ENCODE assay signal across 11 mouse cellular contexts in the genomic region with DNA sequence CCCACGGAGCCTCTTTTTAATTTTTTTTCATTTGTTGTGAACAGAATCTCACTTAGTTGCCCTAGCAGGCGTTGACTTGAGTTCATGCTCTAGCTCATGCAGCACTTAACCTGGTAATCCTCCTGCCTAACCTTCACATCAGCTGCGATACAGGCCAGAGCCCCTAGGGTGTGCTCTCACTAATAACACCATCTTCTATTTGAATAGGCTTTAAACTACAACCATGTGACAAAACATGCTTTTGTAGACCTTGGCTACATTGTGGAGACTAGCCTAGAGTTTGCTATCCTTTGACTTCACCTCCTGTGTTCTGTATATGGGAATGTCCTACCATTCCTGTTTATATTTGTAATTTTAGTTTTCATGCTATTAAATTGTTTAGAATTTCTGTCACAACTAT. TPM values are rescaled to one million over a fixed set of nuclear protein-coding genes. Genes with fewer than 3 reads are reported as not detected.
DNase-seq lines count a peak whose midpoint lies in the region; ATAC-seq and TF ChIP-seq lines count a peak whose summit lies in the region.
"Had no signal": no experiment of that assay in that cellular context is flagged by ENCODE, and none has a peak within 500 bp of the region (broad histone marks: within the 10 kb centered on the region; RNA-seq: fewer than 3 reads in every experiment).

No protein-coding gene starts in this region.

- no peak for TF ChIP-seq EP300 in liver, postnatal 0 days (IDR thresholded peaks at IDR 0.05; ENCODE audit: low read depth)

- peaks cover 18% of the 10 kb centered on the region; the same call in 1 of the 2 replicates for H3K36me3 ChIP-seq in liver, postnatal 0 days (replicated peaks; ENCODE audit: insufficient read depth, low read length)
- H3K36me3 ChIP-seq in liver, embryonic 12.5 days = peaks cover 38% of the 10 kb centered on the region

- no peaks in the 10 kb centered on the region for H3K9me3 ChIP-seq in liver, postnatal 0 days (ENCODE audit: low read length)
- H3K9me3 ChIP-seq in liver, embryonic 12.5 days (replicated peaks) = no peaks in the 10 kb centered on the region
- H3K9me3 ChIP-seq: forebrain, embryonic 13.5 days; stomach, embryonic 15.5 days had no signal

- no peak overlapping the region for H3K9ac ChIP-seq in liver, postnatal 0 days (replicated peaks)
- H3K9ac ChIP-seq in liver, embryonic 12.5 days = no peak overlapping the region
- H3K9ac ChIP-seq: forebrain, embryonic 13.5 days; stomach, embryonic 15.5 days had no signal

- TF ChIP-seq CTCF in liver, postnatal 0 days (IDR thresholded peaks at IDR 0.05; ENCODE audit: low read depth) = peak; percentile 39

- no peaks in the 10 kb centered on the region for H3K4me1 ChIP-seq in liver, postnatal 0 days (ENCODE audit: insufficient read depth)
- no peaks in the 10 kb centered on the region for H3K4me1 ChIP-seq in liver, embryonic 12.5 days
- H3K4me1 ChIP-seq: forebrain, embryonic 13.5 days; stomach, embryonic 15.5 days had no signal

- H3K27ac ChIP-seq in liver, postnatal 0 days (ENCODE audit: low read depth) = no peak overlapping the region
- no peak overlapping the region for H3K27ac ChIP-seq in liver, embryonic 12.5 days
- H3K27ac ChIP-seq: forebrain, embryonic 13.5 days; stomach, embryonic 15.5 days had no signal

- no peak overlapping the region for H3K4me2 ChIP-seq in liver, postnatal 0 days (ENCODE audit: low read depth, low read length)
- H3K4me2 ChIP-seq in liver, embryonic 12.5 days = no peak overlapping the region
- H3K4me2 ChIP-seq: forebrain, embryonic 13.5 days; stomach, embryonic 15.5 days had no signal

- ATAC-seq in CD4-positive, CD25-positive, alpha-beta regulatory T cell, adult 4 months = no peak
- ATAC-seq in liver, postnatal 0 days = no peak
- ATAC-seq in liver, embryonic 12.5 days = no peak
- ATAC-seq in megakaryocyte-erythroid progenitor cell, adult 5-6 weeks (replicated peaks; ENCODE audit: low FRiP score, low TSS enrichment, poor library complexity, severe bottlenecking) = peak; percentile 85
- ATAC-seq: forebrain, embryonic 13.5 days; inflammation-experienced regulatory T-cells, adult 6 months had no signal

- no peak overlapping the region for H3K4me3 ChIP-seq in liver, postnatal 0 days (ENCODE audit: low read depth, low read length)
- no peak overlapping the region for H3K4me3 ChIP-seq in liver, embryonic 12.5 days
- H3K4me3 ChIP-seq: forebrain, embryonic 13.5 days; stomach, embryonic 15.5 days had no signal

- peak; percentile 31 for DNase-seq in CD4-positive, CD25-positive, alpha-beta regulatory T cell, adult 2 months (ENCODE audit: low read depth, low spot score)
- no peak for DNase-seq in liver, postnatal 0 days
- DNase-seq in ZHBTc4 (ENCODE audit: low read depth, low spot score) = peak; percentile 52
- no peak for DNase-seq in spleen, postnatal 4 days (ENCODE audit: low spot score in 2 of 2)
- no peak for DNase-seq in gastrocnemius, postnatal 4 days (ENCODE audit: low spot score in 2 of 2)

- H3K27me3 ChIP-seq in liver, postnatal 0 days (ENCODE audit: insufficient read depth, low read length) = no peaks in the 10 kb centered on the region
- H3K27me3 ChIP-seq in liver, embryonic 12.5 days (replicated peaks) = no peaks in the 10 kb centered on the region
- H3K27me3 ChIP-seq: forebrain, embryonic 13.5 days; stomach, embryonic 15.5 days had no signal

- 71% methylated on average over 3 of the region's 3 CpGs for WGBS in liver, postnatal 0 days (ENCODE audit: insufficient replicate concordance)
- 77% methylated on average over 3 of the region's 3 CpGs for WGBS in liver, embryonic 12.5 days (ENCODE audit: insufficient replicate concordance)

RNA-seq across cellular contexts. Expression of gene Tnfrsf11a, which starts 45.2 kb away (rescaled TPM):
- under 1 TPM in 1 of 2 experiments, not detected in 1; 0.15 TPM for polyA plus RNA-seq in CD4-positive, CD25-positive, alpha-beta regulatory T cell, adult 4 months (2017; shearing (Covaris generic))
- 0.60 and 0.89 TPM in 2 replicates for polyA plus RNA-seq in liver, postnatal 0 days (2015; fragmentation: Nextera tagmentation; extraction: Ambion mirVana)
- polyA plus RNA-seq in liver, embryonic 12.5 days (2016; fragmentation: Nextera tagmentation; extraction: Ambion mirVana) = 0.47 and 0.63 TPM in 2 replicates
- total RNA-seq in megakaryocyte-erythroid progenitor cell, adult 5-6 weeks (2014; fragmentation: Nextera tagmentation) = 0.30 TPM in 1 of 2 replicates, not detected in the other
- total RNA-seq in megakaryocyte-erythroid progenitor cell, adult 5-6 weeks (2017) = 0.11 TPM in 1 of 2 replicates, not detected in the other
- total RNA-seq in gastrocnemius, postnatal 4 days (2021) = 1 to 10 TPM; 2.1 to 2.4 TPM
- polyA plus RNA-seq: inflammation-experienced regulatory T-cells, adult 6 months had no signal

Comparison
In these comparisons a context has a peak if more than half of its experiments do, and no peak if none do; other contexts are left out.
1. DNase-seq: peak in CD4-positive, CD25-positive, alpha-beta regulatory T cell, adult 2 months (single experiment) and ZHBTc4 (single experiment); none in liver, postnatal 0 days (single experiment), spleen, postnatal 4 days (0 of 2) and gastrocnemius, postnatal 4 days (0 of 2).